Comparison of ENCODE assay signal across 9 mouse cellular contexts in the genomic region with DNA sequence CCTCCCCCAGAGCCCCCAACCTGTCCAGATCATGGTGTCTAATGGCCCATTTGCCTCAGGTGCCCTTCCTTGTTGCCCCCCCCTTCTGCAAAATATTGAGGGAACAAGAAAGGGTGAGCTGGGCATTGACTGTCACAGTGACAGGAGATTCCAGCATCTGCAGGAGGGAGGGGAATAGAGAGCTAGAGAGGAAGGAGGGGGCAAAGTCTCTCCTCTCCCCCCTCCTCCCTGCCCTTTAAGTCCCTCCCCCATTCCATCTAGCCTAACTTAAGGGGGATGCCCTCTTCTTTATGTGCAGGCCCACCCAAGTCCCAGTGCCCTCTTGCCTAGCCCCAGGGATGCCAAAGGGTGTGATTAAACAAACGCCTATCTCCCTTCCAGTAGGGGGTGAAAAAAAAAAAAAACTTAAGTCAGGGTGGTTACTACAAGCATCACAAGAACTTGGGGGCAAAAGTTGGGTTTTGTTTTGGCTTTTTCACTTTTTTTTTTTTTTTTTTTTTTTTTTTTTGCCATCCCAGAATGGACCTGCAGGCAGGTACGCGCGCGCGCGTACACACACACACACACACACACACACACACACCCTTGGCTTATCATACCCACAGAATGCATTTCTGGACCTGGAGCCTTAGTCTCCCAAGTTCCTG.
A peak's percentile ranks its signal among the peaks of the same experiment; 100 is the strongest.
DNase-seq lines count a peak whose midpoint lies in the region; ATAC-seq and TF ChIP-seq lines count a peak whose summit lies in the region.
"Had no signal": no experiment of that assay in that cellular context is flagged by ENCODE, and none has a peak within 500 bp of the region (broad histone marks: within the 10 kb centered on the region; RNA-seq: fewer than 3 reads in every experiment).

No protein-coding gene starts in this region.

- peak; percentile 61 for DNase-seq in cerebellum, adult 9-10 months
- no peak for DNase-seq in cerebellum, adult 11 months
- no peak for DNase-seq in lung, embryonic 14.5 days
- no peak for DNase-seq in lung, postnatal 14 days
- no peak for DNase-seq in testis, postnatal 14 days (ENCODE audit: low spot score)
- DNase-seq: lung, postnatal 10 days had no signal

- H3K4me2 ChIP-seq in lung, embryonic 14.5 days, result no peak overlapping the region
- peak overlapping the region; percentile 94 for H3K4me2 ChIP-seq in hindbrain, embryonic 16.5 days (ENCODE audit: low read length)
- H3K4me2 ChIP-seq in neural tube, embryonic 15.5 days, result peak overlapping the region; percentile 92

- no peak overlapping the region for H3K27ac ChIP-seq in lung, embryonic 14.5 days (ENCODE audit: low read depth)
- H3K27ac ChIP-seq in hindbrain, embryonic 16.5 days (ENCODE audit: low read depth, low read length), result no peak overlapping the region
- no peak overlapping the region for H3K27ac ChIP-seq in neural tube, embryonic 15.5 days (replicated peaks)

- no peaks in the 10 kb centered on the region for H3K9me3 ChIP-seq in lung, embryonic 14.5 days (ENCODE audit: low read depth, low read length)
- no peaks in the 10 kb centered on the region for H3K9me3 ChIP-seq in hindbrain, embryonic 16.5 days (ENCODE audit: control insufficient read depth, low read length)
- H3K9me3 ChIP-seq in neural tube, embryonic 15.5 days (replicated peaks), result no peaks in the 10 kb centered on the region

- no peak for TF ChIP-seq CTCF in lung, embryonic 14.5 days (IDR thresholded peaks at IDR 0.05; ENCODE audit: low read depth)

- no peak overlapping the region for H3K9ac ChIP-seq in lung, embryonic 14.5 days
- H3K9ac ChIP-seq in hindbrain, embryonic 16.5 days (ENCODE audit: low read depth, low read length), result no peak overlapping the region
- no peak overlapping the region for H3K9ac ChIP-seq in neural tube, embryonic 15.5 days (replicated peaks)

- peaks cover 99% of the 10 kb centered on the region for H3K27me3 ChIP-seq in lung, embryonic 14.5 days (ENCODE audit: insufficient read depth, low read length)
- peaks cover 33% of the 10 kb centered on the region for H3K27me3 ChIP-seq in hindbrain, embryonic 16.5 days (replicated peaks; ENCODE audit: control insufficient read depth, insufficient read depth, low read length)
- H3K27me3 ChIP-seq in neural tube, embryonic 15.5 days (replicated peaks), result peaks cover 68% of the 10 kb centered on the region

- ATAC-seq in lung, embryonic 14.5 days (ENCODE audit: insufficient read depth), result no peak
- no peak for ATAC-seq in hindbrain, embryonic 16.5 days
- ATAC-seq in neural tube, embryonic 15.5 days (ENCODE audit: low FRiP score), result no peak
- ATAC-seq in megakaryocyte, adult 5-6 weeks (ENCODE audit: poor library complexity, severe bottlenecking), result no peak

- 3% methylated on average over 7 of the region's 7 CpGs for WGBS in lung, embryonic 14.5 days
- WGBS in hindbrain, embryonic 16.5 days, result 0% methylated on average over 7 of the region's 7 CpGs
- 1% methylated on average over 7 of the region's 7 CpGs for WGBS in neural tube, embryonic 15.5 days

- peak overlapping the region; percentile 11; the same call in 1 of the 2 replicates for H3K4me3 ChIP-seq in lung, embryonic 14.5 days (ENCODE audit: low read depth, low read length)
- peak overlapping the region; percentile 58 for H3K4me3 ChIP-seq in hindbrain, embryonic 16.5 days (ENCODE audit: low read length)
- peak overlapping the region; percentile 52 for H3K4me3 ChIP-seq in neural tube, embryonic 15.5 days (replicated peaks)

- no peaks in the 10 kb centered on the region for H3K36me3 ChIP-seq in lung, embryonic 14.5 days (ENCODE audit: insufficient read depth)
- H3K36me3 ChIP-seq in hindbrain, embryonic 16.5 days (ENCODE audit: control insufficient read depth, insufficient read depth, low read length), result no peaks in the 10 kb centered on the region
- H3K36me3 ChIP-seq in neural tube, embryonic 15.5 days, result no peaks in the 10 kb centered on the region

- H3K4me1 ChIP-seq in lung, embryonic 14.5 days (ENCODE audit: insufficient read depth), result no peaks in the 10 kb centered on the region; the same call in 1 of the 2 replicates
- peaks cover 38% of the 10 kb centered on the region for H3K4me1 ChIP-seq in hindbrain, embryonic 16.5 days (ENCODE audit: control insufficient read depth, insufficient read depth, low read depth, low read length)
- peaks cover 72% of the 10 kb centered on the region for H3K4me1 ChIP-seq in neural tube, embryonic 15.5 days
